Mouse (Mus musculus): ENCODE data around the gene Cacna1f.
A peak's percentile ranks its signal among the peaks of the same experiment; 100 is the strongest.

Gene Cacna1f

DNA sequence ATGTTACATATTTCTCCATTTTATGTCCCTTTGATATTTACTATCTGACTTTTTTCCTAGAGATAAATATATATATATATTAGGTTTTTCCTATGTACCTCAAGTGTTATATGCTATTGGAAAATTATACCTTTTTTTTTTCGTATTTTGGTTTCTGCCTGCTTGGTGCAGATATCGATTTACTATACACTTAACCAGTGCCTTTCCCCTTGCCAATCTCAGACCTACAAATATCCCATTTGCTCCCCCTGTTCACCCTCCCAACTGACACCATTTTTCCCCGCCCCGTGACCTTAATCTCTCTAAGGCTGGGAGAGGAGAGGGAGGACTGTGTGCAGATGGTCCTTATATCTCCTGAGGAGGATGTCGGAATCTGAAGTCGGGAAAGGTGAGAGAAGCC is at the start of gene Cacna1f:
TSS of gene Cacna1f (plus strand) at position 301 of the 400 bp plus-strand sequence.
- no peak for DNase-seq

DNA sequence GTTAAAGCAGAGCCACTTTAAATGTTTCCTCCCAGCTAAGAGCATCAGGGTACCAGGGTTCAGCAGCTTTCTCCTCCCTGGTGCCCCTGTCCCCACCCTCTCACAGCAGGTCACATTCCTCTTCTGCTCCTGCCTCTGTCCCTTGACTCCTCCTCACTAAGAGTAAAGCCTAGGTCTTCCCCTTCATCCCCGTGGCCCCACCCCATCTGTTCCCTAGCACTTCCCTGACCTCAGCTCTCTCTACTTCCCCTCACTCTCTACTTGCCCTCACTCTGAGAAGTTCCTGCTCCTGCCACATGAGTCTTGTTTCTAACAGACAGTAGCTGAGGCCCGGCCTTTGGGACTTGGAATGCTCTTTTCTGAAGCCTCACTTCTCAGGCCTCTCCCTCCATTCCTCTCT is 43.8 kb upstream of the Cacna1f start:
- no peak for DNase-seq

GRCm38 (mm10) chrX:7566352-7566751 is 40.5 kb upstream of the Cacna1f start:
- DNase-seq, result no peak

- DNase-seq, result no peak
These were observed 39.4 kb upstream of the Cacna1f start for GRCm38 (mm10) chrX:7567491-7567890.

- DNase-seq, result no peak
These were observed 36.3 kb upstream of the Cacna1f start for GRCm38 (mm10) chrX:7570481-7571175.

DNA sequence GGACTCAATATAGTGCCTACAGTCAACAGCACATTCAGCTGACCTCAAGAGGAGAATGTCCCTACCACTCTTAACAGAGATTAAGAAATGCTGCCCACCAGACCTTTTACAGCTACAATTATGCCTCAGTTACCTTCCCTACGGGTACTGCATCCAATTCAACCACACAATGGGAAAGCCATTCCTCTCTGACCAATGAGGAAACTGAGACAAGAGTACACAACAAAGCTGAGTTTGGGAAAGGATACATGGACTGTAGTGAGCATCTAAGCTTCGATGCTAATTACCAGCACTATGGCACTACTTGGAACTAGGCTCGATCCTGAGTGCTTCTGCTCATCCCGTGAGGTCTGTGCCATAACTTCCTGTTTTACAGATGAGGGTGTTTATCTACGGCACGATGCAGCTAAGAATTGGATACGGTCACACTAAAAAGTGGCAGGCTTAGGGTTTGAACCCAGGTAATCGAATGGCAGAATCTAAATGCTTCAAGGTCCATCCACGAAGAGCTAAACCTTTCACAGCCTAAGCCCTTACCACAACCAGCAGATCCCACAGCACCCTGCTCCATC is 35.2 kb upstream of the Cacna1f start:
- DNase-seq, result no peak

DNA sequence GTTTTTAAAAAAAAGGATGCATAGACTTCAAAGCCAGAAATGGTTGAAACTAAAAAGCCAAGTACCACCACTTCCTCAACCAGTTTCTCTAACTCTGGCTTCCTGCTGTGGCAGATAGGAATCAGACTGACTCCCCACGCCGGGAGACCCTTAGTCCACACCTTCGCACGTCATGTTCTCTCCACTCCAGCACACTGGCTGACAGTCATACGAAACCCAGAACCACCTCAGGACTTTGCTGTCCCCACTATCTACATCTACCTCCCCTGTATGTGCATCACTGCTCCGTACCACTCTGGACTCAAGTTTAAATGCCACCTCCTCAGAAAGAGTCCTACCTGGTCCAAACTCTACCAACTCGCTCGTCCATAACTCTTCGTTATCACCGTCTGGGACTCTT is 34.4 kb upstream of the Cacna1f start:
- DNase-seq, result no peak

DNA sequence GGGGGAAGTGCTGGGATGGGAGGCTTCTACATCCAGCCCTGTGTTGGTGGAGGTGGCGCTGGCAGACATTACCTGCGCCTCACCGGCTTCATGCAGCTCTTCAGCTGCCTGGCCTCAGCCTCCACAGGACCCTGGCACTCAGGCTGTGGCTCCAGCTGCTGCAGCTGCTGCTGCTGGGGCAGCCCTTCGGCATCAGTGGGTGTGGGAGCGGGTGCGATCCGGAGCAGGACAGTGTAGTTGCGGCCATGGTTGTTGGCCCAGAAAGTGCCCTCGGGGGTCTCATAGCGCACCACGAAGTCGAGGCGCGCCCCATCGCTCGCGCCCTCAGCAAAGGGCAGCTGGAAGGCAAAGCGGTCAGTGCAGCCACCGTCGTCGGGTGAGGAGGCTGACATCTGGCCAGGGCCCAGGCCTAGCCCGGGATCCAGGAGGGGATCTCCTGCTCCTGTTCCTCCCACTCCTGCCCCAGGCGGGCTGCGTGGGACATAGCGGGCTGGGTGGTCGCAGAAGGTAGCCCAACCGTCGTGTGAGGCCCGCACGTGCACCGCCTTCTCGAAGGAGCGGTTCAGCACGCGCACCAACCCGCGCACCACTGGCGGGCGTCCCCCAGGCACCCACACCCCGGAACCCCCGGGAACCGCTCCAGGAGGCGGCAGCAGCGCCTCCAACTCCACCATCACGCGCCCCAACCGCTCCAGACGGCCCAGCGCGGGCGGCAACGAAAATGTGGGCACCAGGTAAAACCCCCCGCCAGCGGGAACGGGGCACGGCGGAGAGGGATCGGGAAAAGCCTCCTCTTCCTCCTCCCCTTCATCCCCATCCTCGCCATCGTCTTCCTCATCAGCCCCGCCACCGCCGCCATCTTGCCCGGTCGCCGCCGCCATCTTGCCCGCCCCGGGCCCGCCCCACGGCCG is 33.5 kb upstream of the Cacna1f start, which contains the start of gene Foxp3:
TSS of gene Foxp3 (plus strand) at position 469 of the 911 bp plus-strand sequence.
- DNase-seq, result peak; percentile 73

DNA sequence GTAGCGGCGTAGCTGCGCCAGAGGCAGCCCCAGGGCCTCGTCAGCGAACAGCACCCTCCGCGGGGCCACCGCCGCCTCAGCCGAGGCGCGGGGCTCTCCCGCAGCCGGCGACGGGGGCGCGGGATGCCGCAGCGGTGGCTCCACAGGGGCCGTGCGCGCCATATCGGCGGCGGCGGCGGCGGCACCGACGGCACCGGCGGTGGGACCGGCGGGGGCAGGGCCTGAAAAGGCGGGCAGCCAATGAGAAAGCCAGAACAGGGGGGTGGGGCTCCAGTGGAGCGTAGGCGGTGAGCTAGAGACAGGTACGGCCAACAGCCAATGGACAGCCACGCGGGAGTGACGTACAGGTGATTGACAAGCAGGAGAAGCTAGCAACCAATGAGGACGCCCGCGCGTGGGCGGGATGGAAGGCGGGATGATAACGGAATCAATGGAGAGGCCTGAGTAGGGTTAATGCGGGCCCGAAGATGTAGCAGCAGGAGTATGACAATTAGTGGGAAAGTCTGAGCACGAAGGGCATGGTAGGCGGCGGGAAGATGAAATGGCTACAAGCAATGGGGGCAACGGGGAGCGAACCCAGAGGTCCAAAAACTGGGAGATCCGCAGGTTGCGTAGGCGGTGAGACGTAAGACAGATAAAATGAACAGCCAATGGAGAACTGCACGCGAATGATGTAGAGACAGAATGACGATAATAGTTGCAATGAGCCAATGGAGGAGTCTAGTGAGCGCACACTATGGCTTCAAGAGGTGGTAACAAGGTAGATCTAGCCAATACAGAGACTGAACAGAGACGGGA is 32.6 kb upstream of the Cacna1f start, which contains the start of gene Ppp1r3f:
TSS of gene Ppp1r3f (minus strand) at position 197 of the 798 bp plus-strand sequence.
- DNase-seq, result peak; percentile 96

DNA sequence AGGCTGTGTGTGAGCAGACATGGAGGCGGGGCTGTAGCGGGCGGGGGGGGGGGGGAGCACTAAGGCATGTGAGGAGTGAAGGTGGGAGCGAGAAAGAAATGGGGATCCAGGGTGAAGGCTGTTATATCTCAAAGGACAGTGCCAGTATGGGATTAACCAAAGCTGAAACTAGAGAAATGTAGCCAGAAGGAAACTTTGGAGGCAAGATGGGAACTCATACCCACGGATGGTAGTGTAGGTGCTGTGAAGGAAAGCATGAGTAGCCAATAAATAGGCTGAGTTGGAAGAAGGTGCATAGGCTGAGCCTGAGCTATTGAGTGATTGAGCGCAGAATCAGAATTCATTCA is 32.0 kb upstream of the Cacna1f start:
- DNase-seq, result no peak

- no peak for DNase-seq
These were observed 25.7 kb upstream of the Cacna1f start for GRCm38 (mm10) chrX:7581151-7581550.

- no peak for DNase-seq
These were observed 23.0 kb upstream of the Cacna1f start for GRCm38 (mm10) chrX:7583881-7584280.

GRCm38 (mm10) chrX:7586356-7586755 is 20.5 kb upstream of the Cacna1f start:
- no peak for DNase-seq

DNA sequence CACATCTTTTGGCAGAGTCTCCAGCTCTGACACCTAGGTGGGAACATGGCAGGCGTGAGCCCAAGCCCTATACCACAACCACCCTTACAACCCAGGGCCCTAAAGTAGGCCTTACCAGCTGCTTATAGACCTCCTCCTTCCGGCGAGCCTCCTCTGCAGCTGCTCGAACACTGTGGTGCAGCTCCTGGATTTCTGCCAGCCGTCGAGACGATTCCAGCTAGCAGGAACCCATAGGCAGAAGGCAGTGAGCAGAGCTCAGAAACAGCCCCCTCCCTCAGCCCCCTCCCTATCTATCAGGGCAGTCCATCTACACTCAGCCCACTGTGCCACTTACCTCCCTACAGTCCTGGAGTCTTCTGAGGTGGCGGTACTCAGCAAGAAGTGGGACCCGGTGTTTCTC is 11.5 kb upstream of the Cacna1f start:
- no peak for DNase-seq

DNA sequence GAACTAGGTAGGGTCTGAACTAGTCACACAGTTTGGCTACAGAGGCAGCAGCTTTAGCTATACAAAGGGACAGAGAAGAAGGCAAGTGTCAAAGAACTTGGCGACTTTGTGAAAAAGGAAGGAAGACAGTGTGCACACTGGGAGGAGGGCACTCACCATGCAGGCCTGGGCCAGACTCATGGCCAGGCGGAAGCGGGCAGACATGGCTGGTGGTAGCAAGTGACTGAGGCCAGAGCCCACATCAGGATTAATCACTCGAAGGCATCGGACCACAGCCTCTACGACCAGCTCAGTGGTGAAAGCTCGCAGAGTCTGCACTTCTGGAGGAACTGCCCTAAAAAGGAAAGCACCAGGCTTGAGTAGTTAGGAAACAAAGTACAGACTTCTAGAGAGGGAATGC is 2.9 kb upstream of the Cacna1f start:
- DNase-seq, result no peak

DNA sequence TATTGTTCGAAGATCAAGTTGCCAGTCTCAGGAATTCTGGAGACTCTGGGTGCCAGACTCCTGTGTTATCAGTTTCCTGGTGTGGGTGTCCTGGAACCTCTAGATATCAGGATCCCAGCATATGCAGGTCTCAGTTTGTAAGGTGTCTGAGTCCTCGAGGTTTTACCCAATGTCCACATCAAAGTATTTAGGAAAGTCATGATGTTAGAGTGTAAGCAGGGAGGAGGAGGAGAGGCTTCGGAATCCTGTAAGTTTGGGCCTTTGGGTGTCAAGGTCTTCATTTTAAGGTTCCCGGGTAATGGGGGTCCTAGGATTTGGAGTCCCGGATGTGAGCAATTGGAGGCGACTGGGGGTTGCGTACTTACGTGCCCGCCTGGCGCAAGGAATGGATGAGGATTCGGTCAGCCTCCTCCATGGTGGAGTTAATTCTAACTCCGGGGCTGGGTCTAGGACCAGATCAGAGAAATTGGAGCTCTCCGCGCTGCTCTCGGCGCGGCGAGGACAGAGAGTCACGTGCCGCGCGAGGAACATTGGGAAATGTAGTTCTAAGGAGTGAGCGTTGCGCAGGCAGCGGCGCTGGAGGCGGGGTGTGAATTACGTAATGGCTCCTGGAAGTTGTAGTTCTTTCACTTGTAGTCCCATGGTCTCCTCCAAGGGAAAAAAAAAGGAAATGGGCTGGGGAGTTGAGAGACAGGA is 1.9 kb upstream of the Cacna1f start, which contains the start of gene Ccdc22:
TSS of gene Ccdc22 (minus strand) at position 639 of the 696 bp plus-strand sequence.
- DNase-seq, result peak; percentile 91

GRCm38 (mm10) chrX:7605575-7605941 is 1.3 kb upstream of the Cacna1f start:
- DNase-seq, result no peak

DNA sequence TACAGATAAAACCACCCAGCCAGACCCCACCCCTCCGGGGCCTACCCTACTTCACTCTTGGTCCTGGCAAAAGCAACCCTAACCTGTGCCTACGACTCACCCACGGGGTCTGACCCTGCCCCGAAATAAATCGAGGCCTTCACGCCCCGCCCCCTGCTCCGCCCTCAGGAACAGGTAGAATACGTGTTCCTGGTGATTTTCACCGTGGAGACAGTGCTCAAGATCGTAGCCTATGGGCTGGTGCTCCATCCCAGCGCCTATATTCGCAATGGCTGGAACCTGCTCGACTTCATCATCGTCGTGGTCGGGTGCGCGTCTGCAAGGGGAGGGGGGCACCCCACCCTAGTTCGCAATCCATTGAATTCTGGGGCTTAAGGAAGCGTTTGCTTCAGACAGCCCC is 3.2 kb downstream of the Cacna1f start:
- no peak for DNase-seq

- DNase-seq, result no peak
These were observed 3.8 kb downstream of the Cacna1f start for GRCm38 (mm10) chrX:7610536-7611258.

- DNase-seq, result no peak
These were observed 11.1 kb downstream of the Cacna1f start for GRCm38 (mm10) chrX:7617889-7618551.

DNA sequence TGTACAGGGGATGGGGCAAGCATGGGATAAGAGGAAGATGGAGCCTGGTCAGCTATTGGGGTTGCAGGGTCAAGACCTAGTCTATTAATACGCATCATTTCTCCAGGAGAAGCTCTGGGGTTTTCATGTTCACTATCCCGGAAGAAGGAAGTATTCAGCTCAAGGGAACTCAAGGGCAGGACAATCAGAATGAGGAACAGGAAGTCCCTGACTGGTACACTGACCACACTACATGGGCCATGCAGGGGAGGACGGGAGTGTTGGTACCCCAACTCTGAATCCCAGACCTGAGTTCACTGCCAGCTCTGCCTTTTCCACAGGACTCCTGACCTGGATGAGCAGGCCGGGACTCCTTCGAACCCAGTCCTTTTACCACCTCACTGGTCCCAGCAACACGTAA is 25.7 kb downstream of the Cacna1f start:
- DNase-seq, result no peak
